Mouse (Mus musculus) embryonic facial prominence, embryonic 15.5 days (tissue): ENCODE results near the gene F5. TPM values are rescaled to one million over a fixed set of nuclear protein-coding genes. Genes with fewer than 3 reads are reported as not detected.
A peak's percentile ranks its signal among the peaks of the same experiment; 100 is the strongest.

Source experiments
- ATAC-seq: fragments of 200-750 bp; cut with Nextera tagmentation; 2 replicates; pipeline ENCODE4 v1.8.0; 2017; ENCODE audit warnings: low read depth, moderate TSS enrichment; ENCODE audit not compliant: insufficient number of reproducible peaks, low FRiP score, low TSS enrichment
- H3K27ac ChIP-seq: fragments of 300-500 bp; sonication (generic); replicated peaks from 2 replicates; pipeline ENCODE4 v1.5.1; 2015; ENCODE audit warnings: mild to moderate bottlenecking, inconsistent platforms
- H3K27me3 ChIP-seq: fragments of 300-500 bp; sonication (generic); 2 replicates; pipeline ENCODE4 v1.6.1; 2015; ENCODE audit warnings: inconsistent platforms
- H3K36me3 ChIP-seq: fragments of 300-500 bp; sonication (generic); 2 replicates; pipeline ENCODE4 v1.6.1; 2015; ENCODE audit warnings: mild to moderate bottlenecking, inconsistent platforms
- H3K4me1 ChIP-seq: fragments of 300-500 bp; sonication (generic); 2 replicates; pipeline ENCODE4 v1.6.1; 2015; ENCODE audit warnings: inconsistent platforms
- H3K4me2 ChIP-seq: fragments of 300-500 bp; sonication (generic); replicated peaks from 2 replicates; pipeline ENCODE4 v1.6.1; 2015; ENCODE audit warnings: mild to moderate bottlenecking, inconsistent platforms
- H3K4me3 ChIP-seq: fragments of 300-500 bp; sonication (generic); replicated peaks from 2 replicates; pipeline ENCODE4 v1.5.1; 2015; ENCODE audit warnings: mild to moderate bottlenecking, inconsistent platforms
- H3K9ac ChIP-seq: fragments of 300-500 bp; sonication (generic); 2 replicates; pipeline ENCODE4 v1.6.1; 2015; ENCODE audit warnings: inconsistent platforms
- H3K9me3 ChIP-seq: fragments of 300-500 bp; sonication (generic); replicated peaks from 2 replicates; pipeline ENCODE4 v1.6.1; 2016; ENCODE audit warnings: inconsistent platforms
- WGBS: fragments of 180-500 bp; shearing (Covaris S2); methylation state at CpG from one replicate; pipeline ENCODE4 v1.1.7; 2015; 5-methylcytosine and 5-hydroxymethylcytosine counted together
- polyA plus RNA-seq: library from polyadenylated mRNA; unstranded; fragments of >200 nt; fragmentation: Nextera tagmentation; extraction: Ambion mirVana; gene quantifications from 2 replicates; pipeline ENCODE4 v1.2.1, GENCODE M21; 2015

Gene F5
- polyA plus RNA-seq, 1 experiment from 2014 or later = 0.11 TPM

DNA sequence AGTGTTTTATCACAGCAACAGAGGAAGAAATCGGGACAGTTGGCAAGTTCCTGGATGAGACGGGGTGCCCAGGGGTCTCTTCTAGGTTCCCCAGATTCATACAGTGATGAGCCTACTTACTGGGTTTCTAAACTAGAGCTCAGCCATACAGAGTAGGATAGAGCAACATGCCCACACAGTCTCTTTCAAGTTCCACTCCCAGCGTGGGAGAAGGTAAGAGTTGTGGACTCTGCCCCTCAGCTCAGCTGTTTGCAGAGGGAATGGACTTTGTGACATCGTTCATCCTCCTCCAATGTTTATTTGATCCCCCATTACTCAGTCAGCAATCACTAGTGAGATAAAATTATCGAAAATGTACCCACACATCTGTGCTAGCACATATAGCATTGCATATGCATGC lies 11.1 kb downstream of the F5 start:
- Histone ChIP-seq H3K36me3 (no peaks in the 10 kb centered on the region), H3K27ac (no peak overlapping the region), H3K4me2 (no peak overlapping the region), H3K4me3 (no peak overlapping the region), H3K4me1 (no peaks in the 10 kb centered on the region), H3K9me3 (no peaks in the 10 kb centered on the region), H3K27me3 (no peaks in the 10 kb centered on the region), H3K9ac (no peak overlapping the region)
- 85% methylated on average over 5 of the region's 5 CpGs for WGBS
- no peak for ATAC-seq

- no peak for ATAC-seq
- no peaks in the 10 kb centered on the region for H3K9me3 ChIP-seq
- no peak overlapping the region for H3K9ac ChIP-seq
- no peak overlapping the region for H3K27ac ChIP-seq
- H3K4me2 ChIP-seq = no peak overlapping the region
- no peak overlapping the region for H3K4me3 ChIP-seq
- H3K27me3 ChIP-seq = no peaks in the 10 kb centered on the region
- no peaks in the 10 kb centered on the region for H3K36me3 ChIP-seq
- H3K4me1 ChIP-seq = no peaks in the 10 kb centered on the region
- WGBS = 72% methylated on average over 4 of the region's 4 CpGs
These were observed 17.2 kb downstream of the F5 start for GRCm38 (mm10) chr1:164168818-164169217.

DNA sequence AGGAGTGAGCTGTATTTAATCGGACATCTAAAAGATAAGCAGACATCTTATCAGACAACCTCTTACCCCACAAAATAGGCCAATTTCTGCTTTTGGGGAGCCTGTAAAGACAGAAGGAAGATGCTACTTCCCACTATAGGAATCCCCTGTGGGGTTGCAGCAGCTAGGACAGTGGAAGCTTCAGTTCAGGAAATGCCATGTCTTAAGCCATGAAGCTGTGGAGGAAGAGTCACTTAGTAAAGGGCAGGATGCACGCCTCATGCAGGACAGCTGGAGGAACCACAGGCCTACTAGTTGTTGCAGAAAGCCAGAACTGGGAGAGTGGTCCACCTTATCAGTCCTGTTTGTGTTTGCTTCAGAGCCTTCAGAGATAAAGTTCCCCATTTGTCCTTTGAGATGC lies 18.8 kb downstream of the F5 start:
- 76% methylated on average over 2 of the region's 2 CpGs for WGBS
- no peak overlapping the region for H3K27ac ChIP-seq
- H3K4me3 ChIP-seq = no peak overlapping the region
- no peaks in the 10 kb centered on the region for H3K9me3 ChIP-seq
- no peaks in the 10 kb centered on the region for H3K27me3 ChIP-seq
- no peak overlapping the region for H3K4me2 ChIP-seq
- H3K4me1 ChIP-seq = no peaks in the 10 kb centered on the region
- no peak overlapping the region for H3K9ac ChIP-seq
- no peak for ATAC-seq
- no peaks in the 10 kb centered on the region for H3K36me3 ChIP-seq

- H3K27ac ChIP-seq = no peak overlapping the region
- no peak overlapping the region for H3K4me2 ChIP-seq
- ATAC-seq = no peak
- no peaks in the 10 kb centered on the region for H3K9me3 ChIP-seq
- H3K9ac ChIP-seq = no peak overlapping the region
- 75% methylated on average over 4 of the region's 4 CpGs for WGBS
- H3K4me3 ChIP-seq = no peak overlapping the region
- no peaks in the 10 kb centered on the region for H3K27me3 ChIP-seq
- H3K36me3 ChIP-seq = no peaks in the 10 kb centered on the region
- H3K4me1 ChIP-seq = no peaks in the 10 kb centered on the region
These were observed 21.5 kb downstream of the F5 start for GRCm38 (mm10) chr1:164173145-164173544.

- Histone ChIP-seq H3K9me3 (no peaks in the 10 kb centered on the region), H3K4me2 (no peak overlapping the region), H3K9ac (no peak overlapping the region), H3K4me1 (no peaks in the 10 kb centered on the region), H3K36me3 (no peaks in the 10 kb centered on the region), H3K4me3 (no peak overlapping the region), H3K27me3 (no peaks in the 10 kb centered on the region), H3K27ac (no peak overlapping the region)
- ATAC-seq = no peak
These were observed 25.2 kb downstream of the F5 start for GRCm38 (mm10) chr1:164176856-164177255.

DNA sequence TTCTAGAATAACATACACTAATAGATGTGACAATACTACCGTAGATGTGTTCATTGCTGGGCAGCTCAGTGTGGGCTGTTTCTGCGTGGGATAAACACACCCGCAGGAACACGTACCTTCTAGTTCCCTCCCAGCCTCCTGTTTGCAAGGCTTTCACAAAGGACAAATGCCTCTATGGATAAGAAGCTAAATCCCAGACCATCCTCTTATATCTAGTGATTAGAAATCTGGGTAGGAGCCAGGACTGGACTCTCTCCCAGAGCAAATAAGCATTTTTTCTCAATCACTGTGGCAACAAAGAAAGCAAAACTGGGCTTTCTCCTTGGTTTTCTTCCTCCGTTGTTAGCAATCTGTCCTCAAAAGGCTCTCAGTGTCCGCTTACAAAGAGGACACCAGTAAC lies 26.8 kb downstream of the F5 start:
- Histone ChIP-seq H3K4me1 (no peaks in the 10 kb centered on the region), H3K9ac (no peak overlapping the region), H3K9me3 (no peaks in the 10 kb centered on the region), H3K4me2 (no peak overlapping the region), H3K27me3 (no peaks in the 10 kb centered on the region), H3K27ac (no peak overlapping the region), H3K36me3 (no peaks in the 10 kb centered on the region), H3K4me3 (no peak overlapping the region)
- WGBS = 81% methylated on average over 6 of the region's 6 CpGs
- no peak for ATAC-seq

GRCm38 (mm10) chr1:164184142-164184870 lies 32.7 kb downstream of the F5 start:
- H3K27me3 ChIP-seq = no peaks in the 10 kb centered on the region
- H3K36me3 ChIP-seq = no peaks in the 10 kb centered on the region
- H3K9me3 ChIP-seq = no peaks in the 10 kb centered on the region
- 32% methylated on average over 16 of the region's 16 CpGs for WGBS
- ATAC-seq = no peak
- H3K9ac ChIP-seq = no peak overlapping the region
- H3K4me3 ChIP-seq = peak overlapping the region; percentile 36
- H3K27ac ChIP-seq = no peak overlapping the region
- H3K4me2 ChIP-seq = peak overlapping the region; percentile 46
- 0 out of 2 replicates have a peak, but pooled peaks cover 4% of the 10 kb centered on the region for H3K4me1 ChIP-seq

DNA sequence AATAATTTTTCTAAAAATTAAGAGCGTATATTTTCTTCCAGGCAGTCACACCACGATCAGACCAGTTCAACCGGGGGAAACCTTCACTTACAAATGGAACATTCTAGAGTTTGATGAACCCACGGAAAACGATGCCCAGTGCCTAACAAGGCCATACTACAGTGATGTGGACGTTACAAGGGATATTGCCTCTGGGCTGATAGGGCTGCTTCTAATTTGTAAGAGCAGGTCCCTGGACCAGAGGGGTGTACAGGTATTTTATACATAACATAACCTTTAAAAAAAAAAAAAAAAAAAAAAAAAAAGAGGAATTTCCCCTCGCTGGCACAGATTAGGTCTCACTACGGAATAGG lies 33.2 kb downstream of the F5 start:
- Histone ChIP-seq H3K27me3 (no peaks in the 10 kb centered on the region), H3K9ac (no peak overlapping the region), H3K4me3 (no peak overlapping the region), H3K27ac (no peak overlapping the region), H3K36me3 (no peaks in the 10 kb centered on the region), H3K4me1 (0 out of 2 replicates have a peak, but pooled peaks cover 4% of the 10 kb centered on the region), H3K9me3 (no peaks in the 10 kb centered on the region), H3K4me2 (no peak overlapping the region)
- WGBS = 36% methylated on average over 8 of the region's 8 CpGs
- no peak for ATAC-seq

DNA sequence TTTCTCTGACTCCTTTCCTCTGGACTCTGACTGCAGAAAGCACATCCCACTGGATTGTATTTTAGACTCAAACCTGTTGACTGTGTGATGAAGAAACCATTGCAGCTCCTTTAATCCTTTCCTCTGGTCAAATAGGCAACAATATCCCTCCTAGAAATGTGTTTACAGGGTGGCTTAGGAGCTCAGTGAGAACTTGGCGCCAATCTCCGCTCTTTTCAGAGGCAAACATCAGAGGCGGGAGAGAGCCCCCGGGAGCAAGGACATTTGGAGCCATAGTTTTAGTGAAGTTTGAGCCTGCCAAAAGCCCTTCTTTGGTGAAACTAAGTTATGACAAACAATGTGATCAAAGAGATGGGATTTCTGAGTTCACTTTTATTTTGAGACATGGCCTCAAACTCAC lies 33.7 kb downstream of the F5 start:
- H3K4me3 ChIP-seq = no peak overlapping the region
- H3K36me3 ChIP-seq = no peaks in the 10 kb centered on the region
- 0 out of 2 replicates have a peak, but pooled peaks cover 4% of the 10 kb centered on the region for H3K4me1 ChIP-seq
- no peak for ATAC-seq
- no peak overlapping the region for H3K9ac ChIP-seq
- WGBS = 68% methylated on average over 4 of the region's 4 CpGs
- H3K9me3 ChIP-seq = no peaks in the 10 kb centered on the region
- no peak overlapping the region for H3K27ac ChIP-seq
- no peaks in the 10 kb centered on the region for H3K27me3 ChIP-seq
- no peak overlapping the region for H3K4me2 ChIP-seq

DNA sequence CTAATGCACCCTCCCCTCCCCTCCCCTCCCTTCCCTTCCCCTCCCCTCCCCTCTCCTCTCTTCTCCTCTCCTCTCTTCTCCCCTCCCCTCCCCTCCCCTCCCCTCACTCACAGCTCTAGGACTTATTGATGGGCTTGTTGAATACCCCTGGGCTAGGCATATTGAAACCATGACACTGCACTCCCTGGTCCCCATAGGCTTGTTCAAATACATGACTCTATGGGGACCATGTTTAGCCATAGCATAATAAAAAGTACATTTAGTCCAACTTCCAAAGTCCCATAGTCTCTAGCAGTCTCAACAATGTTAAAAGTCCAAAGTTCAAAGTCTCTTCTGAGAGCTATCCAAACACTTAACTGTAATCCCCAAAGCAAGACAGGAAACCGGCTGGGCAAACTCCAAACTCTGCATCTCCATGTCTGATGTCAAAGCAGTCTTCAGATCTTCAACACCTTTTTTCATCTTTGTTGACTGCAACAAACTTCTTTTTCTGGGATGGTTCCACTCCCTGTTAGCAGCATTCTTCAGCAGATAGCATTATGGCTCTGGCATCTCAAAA lies 35.4 kb downstream of the F5 start:
- no peak overlapping the region for H3K9ac ChIP-seq
- no peak overlapping the region for H3K4me2 ChIP-seq
- no peak overlapping the region for H3K27ac ChIP-seq
- no peaks in the 10 kb centered on the region for H3K27me3 ChIP-seq
- H3K9me3 ChIP-seq = no peaks in the 10 kb centered on the region
- 84% methylated on average over 1 of the region's 1 CpGs for WGBS
- H3K36me3 ChIP-seq = no peaks in the 10 kb centered on the region
- 0 out of 2 replicates have a peak, but pooled peaks cover 4% of the 10 kb centered on the region for H3K4me1 ChIP-seq
- ATAC-seq = no peak
- H3K4me3 ChIP-seq = no peak overlapping the region

DNA sequence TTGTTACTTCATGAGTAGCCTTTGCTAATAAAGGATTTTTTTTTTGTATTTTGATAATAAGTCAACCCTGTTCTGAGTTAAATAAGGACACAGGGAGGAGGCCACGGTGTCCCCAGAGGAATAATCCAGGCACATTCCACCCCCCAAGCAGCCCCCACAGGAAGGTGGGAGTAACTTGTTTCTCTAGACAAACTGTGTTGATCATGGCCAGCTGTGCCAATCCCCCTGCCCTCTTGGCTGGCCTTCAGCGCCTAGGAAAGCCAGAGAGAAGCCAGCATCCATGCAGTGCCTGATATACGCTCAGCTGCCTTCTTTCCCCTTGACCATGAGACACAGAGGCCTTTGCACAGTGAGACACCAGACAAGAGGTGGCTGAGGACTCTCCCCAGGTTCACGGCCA lies 47.9 kb downstream of the F5 start:
- no peak overlapping the region for H3K4me3 ChIP-seq
- H3K27ac ChIP-seq = no peak overlapping the region
- no peaks in the 10 kb centered on the region for H3K36me3 ChIP-seq
- no peak for ATAC-seq
- H3K4me2 ChIP-seq = no peak overlapping the region
- no peak overlapping the region for H3K9ac ChIP-seq
- H3K27me3 ChIP-seq = no peaks in the 10 kb centered on the region
- 89% methylated on average over 4 of the region's 4 CpGs for WGBS
- no peaks in the 10 kb centered on the region for H3K4me1 ChIP-seq
- H3K9me3 ChIP-seq = no peaks in the 10 kb centered on the region

DNA sequence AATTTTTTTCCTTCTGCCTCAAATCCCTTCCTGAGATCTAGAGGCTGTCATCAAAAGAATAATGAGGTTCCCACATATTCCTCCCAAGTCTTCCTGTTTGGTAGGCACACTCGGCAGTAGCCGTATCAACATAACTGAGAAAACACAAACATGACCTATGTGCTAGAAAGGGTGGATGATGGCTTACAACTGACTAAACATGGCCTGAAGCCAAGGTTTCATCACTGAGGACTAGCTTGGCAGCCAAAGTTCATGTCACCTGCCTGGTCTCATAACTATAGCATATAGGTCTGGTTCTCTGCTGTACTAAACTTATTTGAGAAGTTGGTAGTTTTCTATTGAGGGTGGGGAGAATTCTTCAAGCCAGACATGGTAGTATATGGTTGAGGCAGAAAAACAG lies 56.8 kb downstream of the F5 start:
- H3K4me2 ChIP-seq = no peak overlapping the region
- no peak for ATAC-seq
- 78% methylated on average over 2 of the region's 2 CpGs for WGBS

More for the DNA sequence above, 56.8 kb downstream of the F5 start:
- no peaks in the 10 kb centered on the region for H3K9me3 ChIP-seq
- H3K4me1 ChIP-seq = no peaks in the 10 kb centered on the region
- H3K36me3 ChIP-seq = no peaks in the 10 kb centered on the region
- H3K4me3 ChIP-seq = no peak overlapping the region
- H3K9ac ChIP-seq = no peak overlapping the region
- H3K27ac ChIP-seq = no peak overlapping the region
- H3K27me3 ChIP-seq = no peaks in the 10 kb centered on the region
